Mouse (Mus musculus): Measurements from ENCODE around the gene Map3k4.

Map3k4 gene

GRCm38 (mm10) chr17:12318663-12319201 lies at the start of gene Map3k4:
Gene Map3k4 (minus strand): TSS chr17:12318796.
- DNase-seq (ENCODE audit: low read depth, low spot score), result peak; percentile 60

GRCm38 (mm10) chr17:12367373-12367930 lies 48.9 kb upstream of the Map3k4 start:
- peak; percentile 81 for DNase-seq (ENCODE audit: low read depth, low spot score)

DNA sequence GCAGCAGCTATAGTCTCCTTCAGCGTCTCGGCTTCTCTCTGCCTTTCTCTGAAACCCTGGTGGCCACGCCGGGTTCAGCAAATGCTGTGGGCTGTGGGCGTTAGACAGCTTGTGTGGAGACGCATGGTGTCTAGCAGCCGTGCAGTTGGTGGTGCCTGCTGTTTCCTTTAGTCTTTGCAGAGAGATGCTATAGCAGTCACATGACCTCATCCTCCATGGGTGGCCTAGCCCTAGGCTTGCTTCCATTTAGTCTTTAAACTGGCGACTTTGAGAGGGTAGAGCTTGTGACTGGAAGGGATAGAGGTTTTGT lies 45.8 kb upstream of the Map3k4 start:
- peak; percentile 59 for DNase-seq (ENCODE audit: low read depth, low spot score)

- DNase-seq (ENCODE audit: low read depth, low spot score), result no peak
Measured at GRCm38 (mm10) chr17:12363601-12364425, 45.2 kb upstream of the Map3k4 start.

GRCm38 (mm10) chr17:12359876-12360275 lies 41.3 kb upstream of the Map3k4 start:
- DNase-seq (ENCODE audit: low read depth, low spot score), result no peak

- no peak for DNase-seq (ENCODE audit: low read depth, low spot score)
Measured at GRCm38 (mm10) chr17:12352781-12353180, 34.2 kb upstream of the Map3k4 start.

DNA sequence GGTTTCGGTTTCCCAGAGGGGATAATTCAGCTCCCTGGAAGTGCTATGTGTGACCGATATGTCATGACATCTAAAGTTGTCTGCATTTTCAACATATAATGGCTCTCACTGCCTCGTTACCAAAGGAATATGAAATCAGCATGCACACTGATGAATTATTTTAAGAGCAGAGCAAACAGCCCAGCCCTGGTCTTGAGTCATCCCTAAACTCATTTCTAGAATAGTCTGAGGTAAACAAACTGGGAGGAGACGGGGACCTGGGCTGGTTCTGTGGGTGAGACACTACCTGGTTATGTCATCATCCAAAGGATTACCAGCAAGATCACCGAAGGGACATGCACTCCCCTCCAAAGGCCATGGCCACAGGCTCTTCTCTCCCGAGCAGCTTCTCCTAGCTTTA lies 33.0 kb upstream of the Map3k4 start:
- no peak for DNase-seq (ENCODE audit: low read depth, low spot score)

GRCm38 (mm10) chr17:12347462-12347861 lies 28.9 kb upstream of the Map3k4 start:
- DNase-seq (ENCODE audit: low read depth, low spot score), result no peak

DNA sequence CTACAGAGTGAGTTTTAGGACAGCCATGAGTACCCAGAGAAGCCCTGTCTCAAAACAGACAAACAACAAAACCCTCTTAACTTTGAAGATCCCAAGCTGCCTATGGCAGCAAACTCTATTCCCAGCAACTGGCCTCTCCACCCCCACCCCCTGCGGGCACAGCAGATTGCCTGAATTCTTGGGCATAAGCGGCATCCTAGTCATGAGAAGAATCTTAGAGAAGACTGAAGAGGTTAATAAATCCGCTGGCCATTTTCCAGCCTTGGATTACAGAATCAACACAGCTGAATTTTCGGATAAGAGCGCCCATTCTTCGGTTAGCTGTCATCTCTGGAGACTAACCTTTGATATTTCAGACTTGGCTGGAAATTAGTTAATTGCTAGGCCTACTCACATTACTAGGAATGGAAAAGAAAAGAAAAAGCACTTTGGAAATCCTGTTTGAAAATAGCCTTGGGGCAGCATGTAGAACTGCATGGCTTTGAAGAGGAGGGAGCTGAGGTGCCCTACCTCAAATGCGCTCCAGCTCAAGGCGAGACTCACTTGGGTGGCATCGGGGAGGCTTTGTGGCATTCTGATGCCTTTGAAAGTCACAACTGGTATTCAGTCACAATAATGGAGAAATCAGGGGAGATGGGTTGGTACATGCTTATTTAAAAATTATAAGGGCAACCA lies 25.2 kb upstream of the Map3k4 start:
- DNase-seq (ENCODE audit: low read depth, low spot score), result no peak

DNA sequence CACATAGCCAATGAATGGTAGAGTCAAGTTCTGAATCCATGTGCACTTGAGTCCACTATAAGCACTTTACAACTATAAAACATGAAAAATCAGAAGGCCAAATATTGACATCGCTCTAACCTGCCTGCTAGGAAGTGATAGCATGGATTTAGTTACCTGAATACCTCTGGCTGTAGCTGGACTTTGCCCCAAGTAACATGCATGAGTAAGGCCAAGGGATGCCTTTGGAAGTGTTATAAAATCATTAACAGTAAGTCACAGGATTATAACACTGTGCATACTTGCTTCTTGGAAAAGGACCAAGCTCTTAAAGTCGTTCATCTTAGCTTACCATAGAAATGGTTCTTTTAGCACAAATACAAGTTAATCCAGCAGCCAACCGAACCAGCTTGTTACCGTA lies 18.6 kb upstream of the Map3k4 start:
- no peak for DNase-seq (ENCODE audit: low read depth, low spot score)

DNA sequence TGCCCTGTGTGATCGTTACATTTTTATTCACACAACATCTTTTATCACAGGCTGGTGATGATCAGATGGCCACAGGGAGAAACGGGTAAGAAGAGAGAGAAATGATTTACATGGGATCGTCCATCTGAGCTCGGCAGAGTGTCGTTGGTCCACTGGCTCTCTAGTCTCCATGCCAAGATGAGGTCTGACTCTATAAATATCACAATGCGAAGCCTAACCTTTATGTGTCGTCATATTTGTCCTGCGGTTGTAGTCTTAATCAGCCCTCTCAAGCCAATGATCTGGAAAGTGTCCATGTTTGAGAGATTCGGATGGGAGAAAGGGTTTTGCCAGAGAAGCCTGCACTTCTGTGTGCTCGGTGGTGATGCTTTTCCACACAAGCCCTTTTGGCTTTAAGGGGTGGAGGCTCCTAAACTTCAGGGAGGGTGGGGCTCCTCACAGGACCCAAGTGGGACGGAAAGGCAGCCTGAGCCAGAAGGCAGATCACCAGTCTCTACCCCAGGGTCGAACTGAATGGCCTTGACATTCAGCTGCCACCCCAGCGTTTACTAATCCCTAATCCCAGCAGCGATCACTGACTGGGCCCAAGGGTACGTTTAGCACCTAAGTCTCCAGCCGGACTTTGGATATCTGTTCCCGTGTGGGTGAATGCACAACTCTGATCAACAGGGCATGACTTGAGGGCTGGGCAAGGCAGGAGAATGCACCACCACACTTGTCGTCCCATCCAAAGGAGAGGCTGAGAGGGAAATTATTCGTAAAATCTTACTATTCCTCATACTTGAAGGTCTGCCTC lies 17.7 kb upstream of the Map3k4 start:
- DNase-seq (ENCODE audit: low read depth, low spot score), result no peak

DNA sequence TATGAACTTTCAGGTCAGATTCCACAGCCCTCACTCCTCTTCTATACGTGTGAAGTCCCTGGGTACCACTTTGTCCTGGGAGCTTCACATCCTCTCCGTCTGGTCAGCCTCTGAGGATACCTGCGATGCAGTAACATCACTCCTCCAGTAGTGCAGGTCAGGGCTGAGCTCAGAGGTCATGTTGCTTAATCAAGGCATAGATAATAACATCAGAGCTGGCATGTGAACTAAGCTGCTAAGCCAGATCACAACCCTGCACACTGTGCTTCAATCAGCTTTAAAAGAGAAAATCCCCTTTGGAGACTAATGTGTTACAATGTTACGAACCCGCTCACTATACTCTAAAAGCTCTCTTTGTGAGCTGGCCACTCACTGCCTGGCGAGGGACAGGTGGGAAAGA lies 16.5 kb upstream of the Map3k4 start:
- DNase-seq (ENCODE audit: low read depth, low spot score), result no peak

- DNase-seq (ENCODE audit: low read depth, low spot score), result no peak
Measured at GRCm38 (mm10) chr17:12327847-12328518, 9.4 kb upstream of the Map3k4 start.

DNA sequence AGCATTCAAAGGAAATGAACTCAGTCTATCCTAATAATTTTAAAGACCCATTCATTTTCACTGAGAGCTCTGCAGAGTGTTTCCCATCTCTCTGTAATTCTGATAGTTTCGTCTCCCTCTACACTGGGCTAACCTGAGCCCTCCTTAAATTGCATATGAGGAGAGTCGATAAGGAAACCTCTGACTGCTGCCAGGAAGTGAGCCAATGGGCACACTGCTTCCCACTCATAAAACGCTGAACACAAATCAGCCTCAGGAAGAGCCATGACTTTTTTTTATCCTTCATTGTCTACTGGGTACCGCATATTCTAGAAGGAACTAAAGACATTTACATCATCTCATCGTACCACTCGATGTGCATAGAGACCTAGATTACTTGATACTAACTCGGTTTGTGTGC lies 1.2 kb upstream of the Map3k4 start:
- DNase-seq (ENCODE audit: low read depth, low spot score), result no peak

GRCm38 (mm10) chr17:12317954-12318651 lies 493 bp downstream of the Map3k4 start:
- DNase-seq (ENCODE audit: low read depth, low spot score), result peak; percentile 17

DNA sequence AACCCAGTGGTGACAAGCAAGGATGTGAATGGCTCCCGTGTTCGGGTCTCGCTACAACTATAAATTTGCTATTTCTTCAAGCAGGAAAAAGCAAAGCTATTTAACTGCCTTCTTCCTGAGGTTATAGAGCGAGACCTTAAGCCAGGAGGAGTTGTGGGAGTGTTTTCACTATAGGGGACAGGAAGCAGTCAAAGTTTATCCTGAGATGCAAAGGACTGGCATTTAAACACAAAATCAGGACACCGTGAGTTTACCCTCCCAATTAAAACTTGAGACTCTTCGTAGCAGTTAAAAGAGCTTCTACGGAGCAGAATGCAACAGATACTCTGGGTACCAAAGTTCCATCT lies 1.0 kb downstream of the Map3k4 start:
- no peak for DNase-seq (ENCODE audit: low read depth, low spot score)

DNA sequence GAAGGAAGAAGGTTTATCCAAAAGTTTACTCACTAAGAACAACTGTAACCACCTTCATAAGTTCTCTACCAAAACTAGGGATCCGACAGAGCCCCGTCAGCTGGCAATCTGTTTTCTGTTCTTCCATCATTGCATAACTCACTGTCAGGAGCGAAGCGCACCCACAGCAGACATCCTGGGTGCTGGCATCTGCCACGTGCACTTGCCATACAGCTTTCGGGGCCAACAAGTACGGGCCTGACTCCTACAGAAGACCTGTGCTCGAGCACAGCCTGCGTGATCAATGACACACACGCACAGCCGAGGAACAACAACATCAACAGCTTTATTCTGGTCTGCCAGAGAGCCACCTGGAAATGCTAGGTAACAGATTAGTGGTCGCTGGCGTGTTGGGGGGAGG lies 2.3 kb downstream of the Map3k4 start:
- DNase-seq (ENCODE audit: low read depth, low spot score), result no peak

DNA sequence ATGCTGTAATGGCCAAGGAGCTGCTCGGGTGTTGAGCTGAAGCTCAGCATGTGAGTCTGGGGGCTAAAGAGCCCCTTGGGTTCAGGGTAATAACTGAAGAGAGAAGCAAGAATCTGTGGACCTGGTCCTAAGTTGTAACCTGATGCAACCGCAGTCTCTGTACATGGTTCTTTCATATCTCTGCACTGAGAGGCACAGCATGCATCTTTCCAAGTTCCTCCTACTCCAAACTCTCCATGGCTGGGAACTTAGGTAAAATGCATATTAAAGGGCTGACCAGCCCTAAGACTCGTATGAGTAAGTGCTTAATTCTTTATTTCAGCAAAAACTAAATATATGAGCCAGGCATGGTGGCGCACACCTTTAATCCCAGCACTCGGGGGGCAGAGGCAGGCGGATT lies 6.3 kb downstream of the Map3k4 start:
- no peak for DNase-seq (ENCODE audit: low read depth, low spot score)

GRCm38 (mm10) chr17:12309493-12309892 lies 9.1 kb downstream of the Map3k4 start:
- DNase-seq (ENCODE audit: low read depth, low spot score), result no peak

- no peak for DNase-seq (ENCODE audit: low read depth, low spot score)
Measured at GRCm38 (mm10) chr17:12309059-12309458, 9.5 kb downstream of the Map3k4 start.
